Mouse (Mus musculus) kidney, adult 8-10 months (tissue): ENCODE measurements at regions not wholly inside any gene's neighbourhood (a gene's known extent, or its start where the extent isn't known, plus 50 kb on each side); places are given as distances from the start of the nearest gene placed in this dataset.
A peak's percentile ranks its signal among the peaks of the same experiment; 100 is the strongest.
"Not testable (repeated sequence)": the region's sequence is repeated elsewhere in the genome, so short reads cannot be mapped to it uniquely, and the experiment has no call there.

ENCODE experiments used
- DNase-seq, 2 experiments: peaks; one replicate each; pipeline ENCODE4 v3.0.0; 2022

GRCm38 (mm10) chr13:111309848-111310692 lies 55.3 kb downstream of the Actbl2 start:
- no peak for DNase-seq

- DNase-seq: no peak
Observed at GRCm38 (mm10) chr13:111310693-111311045, 55.9 kb downstream of the Actbl2 start.

GRCm38 (mm10) chr13:111313506-111313905 lies 58.7 kb downstream of the Actbl2 start:
- DNase-seq: not testable (repeated sequence)

- DNase-seq: peak; percentile 28 to 30
Observed at GRCm38 (mm10) chr13:111317876-111318275, 63.1 kb downstream of the Actbl2 start.

- no peak for DNase-seq
Observed at GRCm38 (mm10) chr13:111323206-111323605, 68.4 kb downstream of the Actbl2 start.

- DNase-seq: peak; percentile 11 to 19
Observed at GRCm38 (mm10) chr13:111326096-111326665, 71.4 kb downstream of the Actbl2 start.

- DNase-seq: no peak
Observed at GRCm38 (mm10) chr13:111333035-111333434, 78.2 kb downstream of the Actbl2 start.

- DNase-seq: no peak
Observed at GRCm38 (mm10) chr13:111333851-111334250, 79.0 kb downstream of the Actbl2 start.

- no peak for DNase-seq
Observed at GRCm38 (mm10) chr13:111334258-111335052, 79.6 kb downstream of the Actbl2 start.

GRCm38 (mm10) chr13:111344981-111345380 lies 90.2 kb downstream of the Actbl2 start:
- no peak for DNase-seq

- no peak for DNase-seq
Observed at GRCm38 (mm10) chr13:111345486-111346440, 91.0 kb downstream of the Actbl2 start.

GRCm38 (mm10) chr13:111356520-111357456 lies 102.0 kb downstream of the Actbl2 start:
- DNase-seq: no peak

- DNase-seq: no peak
Observed at GRCm38 (mm10) chr13:111361456-111361855, 106.6 kb downstream of the Actbl2 start.

- no peak for DNase-seq
Observed at GRCm38 (mm10) chr13:111363176-111363739, 108.4 kb downstream of the Actbl2 start.

- no peak for DNase-seq
Observed at GRCm38 (mm10) chr13:111366871-111367270, 112.1 kb downstream of the Actbl2 start.

- no peak for DNase-seq
Observed at GRCm38 (mm10) chr13:111367620-111368019, 112.8 kb downstream of the Actbl2 start.

- no peak for DNase-seq
Observed at GRCm38 (mm10) chr13:111369916-111370315, 115.1 kb downstream of the Actbl2 start.

- DNase-seq: no peak
Observed at GRCm38 (mm10) chr13:111373281-111373680, 116.6 kb downstream of the Gpbp1 start.

GRCm38 (mm10) chr13:111373801-111374200 lies 116.1 kb downstream of the Gpbp1 start:
- DNase-seq: no peak
